Mouse (Mus musculus) left cerebral cortex, postnatal 25 days (tissue): ENCODE data around the gene Flvcr1. TPM values are rescaled to one million over a fixed set of nuclear protein-coding genes. Genes with fewer than 3 reads are reported as not detected.
A peak's percentile ranks its signal among the peaks of the same experiment; 100 is the strongest.
"Not testable (repeated sequence)": the region's sequence is repeated elsewhere in the genome, so short reads cannot be mapped to it uniquely, and the experiment has no call there.

Experiments used
- DNase-seq, 2 experiments: peaks; one replicate each; pipeline ENCODE4 v3.0.0; 2022; ENCODE audit warnings: low spot score in 2 of 2, mixed read lengths in 1 of 2
- intact Hi-C: fragments of 180-260 bp; cut with DNase I; formaldehyde crosslinking; loops from one replicate; pipeline ENCODE4 v1.15.1; 2025
- total RNA-seq, 2 experiments: library from RNA; stranded (reverse); gene quantifications; 2 replicates each; pipeline ENCODE4 v1.2.3; 2021

Flvcr1 gene
- total RNA-seq, 2 experiments from 2014 or later, result 13.0 to 15.3 TPM

DNA sequence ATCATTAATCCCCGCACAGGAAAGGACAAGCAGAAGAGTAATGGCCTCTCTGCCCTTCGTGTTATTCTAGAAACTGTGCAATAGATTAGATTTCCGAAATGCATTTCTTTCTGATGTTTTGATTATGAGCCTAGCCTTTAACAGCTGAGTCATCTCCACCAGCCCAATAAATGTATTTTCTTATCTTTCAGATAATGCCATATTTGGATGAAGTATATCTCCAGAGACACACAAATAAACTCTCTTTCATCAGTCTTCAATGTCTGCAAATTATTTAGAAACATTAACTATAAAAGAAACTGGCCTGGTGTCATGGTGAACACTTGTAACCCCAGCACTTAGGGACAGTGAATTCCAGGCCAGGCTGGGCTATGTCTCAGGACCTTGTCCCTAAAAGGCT is 16.7 kb upstream of the Flvcr1 start:
- intact Hi-C loops, result no loop called here
- no peak for DNase-seq

DNA sequence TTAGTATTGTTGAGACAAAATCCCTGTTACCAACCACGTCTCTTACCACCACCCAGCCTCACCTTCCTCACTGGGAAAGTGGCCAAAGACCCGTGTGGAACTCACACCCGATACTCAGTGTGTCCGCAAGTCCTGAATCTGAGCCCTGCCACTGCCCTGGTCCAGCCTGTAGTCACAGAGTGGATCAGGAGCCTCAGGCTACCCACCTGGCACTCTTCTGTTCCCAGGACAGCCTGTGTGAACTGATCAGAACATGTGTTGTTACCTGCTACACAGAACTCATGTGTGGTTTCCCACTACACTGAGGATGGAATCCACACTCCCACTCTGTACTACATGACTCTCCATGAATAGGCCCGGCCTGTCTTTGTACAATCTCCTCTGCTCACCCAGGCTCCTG is 16.1 kb upstream of the Flvcr1 start:
- intact Hi-C loops, result no loop called here
- no peak for DNase-seq

DNA sequence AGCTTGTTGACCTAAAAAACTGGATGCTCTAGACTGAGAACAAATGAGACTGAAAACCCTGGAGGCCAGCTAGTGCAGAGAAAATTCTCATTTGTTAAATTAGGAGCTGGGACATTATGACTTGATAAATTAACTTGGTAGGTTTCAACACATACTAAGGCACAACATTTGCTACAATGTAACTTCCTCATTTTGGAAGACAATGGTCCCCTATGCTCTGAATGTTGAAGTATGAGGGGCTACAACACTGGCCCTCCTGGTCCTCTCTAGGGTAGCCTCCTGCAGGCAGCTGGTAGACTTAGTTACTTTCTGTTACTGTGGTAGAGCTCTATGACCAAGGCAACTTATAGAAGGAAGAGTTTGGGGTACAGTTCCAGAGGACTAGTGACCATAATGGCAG is 15.4 kb upstream of the Flvcr1 start:
- intact Hi-C loops, result no loop called here
- DNase-seq, result no peak

DNA sequence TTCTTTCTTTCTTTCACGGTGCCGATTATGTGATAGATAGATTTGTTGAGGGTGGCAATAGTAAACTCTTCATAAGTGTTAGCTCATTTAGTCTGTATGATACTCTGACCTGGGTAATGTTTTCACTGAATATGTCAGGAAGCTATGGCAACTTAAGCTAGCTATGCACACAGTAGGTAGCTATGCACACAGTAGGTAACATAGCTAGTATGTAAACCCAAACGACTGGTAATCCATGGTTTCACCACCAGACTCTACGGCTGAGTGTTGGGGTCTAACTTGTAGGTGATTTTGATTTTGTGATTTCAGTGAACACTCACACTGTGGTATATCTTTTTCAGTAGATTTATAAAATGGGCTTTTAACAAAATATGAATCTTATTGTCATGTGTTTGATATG is 12.0 kb upstream of the Flvcr1 start:
- no peak for DNase-seq
- intact Hi-C loops, result no loop called here

DNA sequence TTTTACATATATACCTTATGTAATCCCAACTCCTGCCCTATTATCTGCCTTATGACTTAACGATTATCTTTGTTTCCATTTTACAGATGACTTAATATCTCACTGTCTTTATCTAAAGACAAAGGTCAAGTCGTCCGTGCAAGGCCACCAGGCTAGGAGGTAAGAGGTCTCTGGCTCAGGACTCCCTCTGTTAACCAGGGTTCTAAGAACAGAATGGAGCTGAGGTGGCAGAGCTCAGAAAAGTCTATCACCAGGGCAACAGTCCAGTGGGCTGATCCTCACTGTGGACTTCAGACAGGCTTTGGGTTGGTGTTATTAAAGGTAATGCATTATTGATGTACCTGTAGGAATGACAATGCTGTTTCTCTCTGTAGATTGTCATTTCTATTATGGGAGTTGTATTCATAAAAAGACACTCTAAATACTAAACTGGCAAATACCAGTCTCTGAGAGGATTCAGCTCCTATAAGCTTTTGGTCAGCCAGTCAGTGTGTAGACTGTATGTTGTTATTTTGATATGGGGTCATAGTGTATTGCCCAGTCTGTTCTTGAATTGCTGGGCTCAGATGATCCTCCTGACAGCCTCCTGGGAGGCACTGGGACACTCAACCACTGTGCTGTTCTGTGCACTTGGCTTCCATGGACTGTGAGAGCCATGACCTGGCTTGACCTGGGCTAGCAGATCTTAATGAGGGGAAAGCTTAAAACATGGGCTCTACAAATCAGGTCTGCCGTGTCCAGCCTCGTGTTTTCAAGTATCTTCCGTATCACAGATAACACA is 10.8 kb upstream of the Flvcr1 start, which contains the start of gene Spata45:
Gene Spata45, plus strand, starts transcription at position 86 of the 781 bp plus-strand sequence.
- intact Hi-C loops, result no loop called here
- no peak for DNase-seq

DNA sequence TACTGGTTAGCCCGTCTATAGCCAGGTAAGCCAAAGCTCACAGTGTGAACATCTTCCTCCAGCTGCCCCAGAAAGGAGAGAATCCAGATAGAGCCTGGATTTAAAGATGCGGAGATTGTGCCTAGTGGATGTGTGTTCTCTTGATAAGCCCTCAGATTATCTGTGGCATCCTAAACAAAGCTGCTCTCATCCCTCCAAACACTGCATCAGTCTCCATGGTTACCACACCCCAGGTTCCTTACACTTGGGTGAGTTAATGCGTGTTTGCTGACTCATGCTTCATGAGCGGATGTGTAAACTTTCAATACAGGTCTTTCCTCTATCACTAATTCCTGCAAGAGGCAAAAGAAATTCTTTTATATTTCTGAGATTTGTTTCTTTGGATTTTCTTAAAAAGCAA is 9.7 kb upstream of the Flvcr1 start:
- intact Hi-C loops, result no loop called here
- peak; percentile 14 to 23 for DNase-seq

DNA sequence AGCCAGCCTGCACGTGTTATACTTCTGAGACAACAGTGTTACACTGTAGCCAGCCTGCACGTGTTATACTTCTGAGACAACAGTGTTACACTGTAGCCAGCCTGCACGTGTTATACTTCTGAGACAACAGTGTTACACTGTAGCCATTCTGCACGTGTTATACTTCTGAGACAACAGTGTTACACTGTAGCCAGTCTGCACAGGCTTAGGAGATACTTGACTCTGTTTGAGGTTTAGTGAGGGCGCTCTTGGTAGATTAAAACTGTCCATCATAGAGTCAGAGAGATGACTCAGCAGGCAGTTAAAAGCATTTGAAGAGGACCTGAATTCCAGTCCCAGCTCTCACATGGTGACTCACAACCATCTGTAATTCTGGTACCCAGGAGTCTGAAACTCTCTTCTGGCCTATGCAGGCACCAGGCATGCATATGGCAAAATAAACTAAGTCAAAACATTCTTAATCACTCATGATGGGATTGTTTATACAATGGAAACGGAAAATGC is 5.0 kb upstream of the Flvcr1 start:
- peak in 1 of 2 experiments; percentile 38 for DNase-seq
- intact Hi-C loops, result not testable (repeated sequence)

DNA sequence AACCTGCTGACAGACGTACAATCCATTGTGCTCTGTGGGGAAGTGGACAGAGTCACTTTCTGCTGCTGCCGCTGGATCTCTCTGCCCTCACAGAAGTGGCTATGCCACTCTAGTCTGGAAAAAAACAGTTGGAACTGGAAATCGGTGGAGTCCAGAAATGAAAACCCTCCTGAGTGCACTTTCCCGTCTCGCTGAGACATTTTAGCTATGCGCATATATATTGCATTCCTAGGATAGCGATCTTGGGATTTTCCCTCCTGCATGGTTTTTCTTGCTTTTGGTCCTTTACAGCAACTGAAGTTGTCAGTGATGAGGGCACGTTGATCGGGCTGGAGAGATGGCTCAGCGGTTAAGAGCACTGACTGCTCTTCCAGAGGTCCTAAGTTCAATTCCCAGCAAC is 4.2 kb upstream of the Flvcr1 start:
- no peak for DNase-seq
- intact Hi-C loops, result no loop called here

DNA sequence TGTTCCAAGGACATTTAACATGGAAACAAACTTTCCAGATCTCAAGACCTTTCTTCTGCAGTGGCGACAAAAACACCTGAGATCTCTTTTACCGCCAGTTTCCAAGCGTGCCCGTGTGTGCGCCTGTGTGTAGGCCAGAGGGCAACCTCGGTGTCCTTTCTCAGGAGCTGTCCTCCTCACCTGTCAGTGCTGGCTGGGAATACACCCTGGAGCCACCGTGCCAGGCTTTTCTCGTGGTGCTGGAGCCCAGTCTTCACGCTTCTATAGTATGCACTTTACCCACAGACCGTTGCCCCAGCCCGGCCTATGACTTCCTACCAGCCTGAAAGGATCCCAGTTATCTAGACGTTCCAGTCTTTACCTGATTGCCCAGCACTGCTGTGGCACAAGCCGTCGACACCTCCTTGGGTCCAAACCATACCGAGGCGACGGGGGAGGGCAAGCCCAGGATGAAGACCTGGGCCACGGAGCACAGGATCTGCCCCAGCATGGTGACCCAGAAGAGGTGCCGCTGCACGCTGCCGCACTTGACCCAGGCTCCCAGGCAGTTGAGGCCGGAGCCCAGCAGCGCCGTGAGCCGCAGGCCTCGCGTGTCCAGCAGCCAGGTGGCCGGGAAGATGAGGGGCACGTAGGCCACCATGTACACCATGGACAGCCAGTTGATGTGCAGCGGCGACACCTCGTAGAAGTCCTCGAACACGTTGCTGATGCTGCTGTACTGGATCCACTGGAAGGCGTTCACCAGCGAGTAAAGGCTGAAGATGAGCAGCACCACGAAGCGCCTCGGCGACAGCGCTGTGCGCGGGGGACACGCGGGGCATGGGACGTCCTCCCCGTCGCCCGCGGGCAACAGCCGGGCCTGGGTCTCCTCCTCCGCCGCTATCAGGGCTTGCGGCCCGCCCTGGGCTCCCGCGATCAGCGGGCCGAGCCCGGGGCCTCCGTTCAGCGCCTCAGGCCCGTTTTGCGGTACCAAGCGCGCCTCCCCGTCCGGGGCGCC is 644 bp downstream of the Flvcr1 start:
- intact Hi-C loops, result loop anchor here (1.0 kb wide), 1 partner anchor 37 kb away; the partner anchor contains the start of gene Tatdn3
- peak; percentile 35 to 61 for DNase-seq

DNA sequence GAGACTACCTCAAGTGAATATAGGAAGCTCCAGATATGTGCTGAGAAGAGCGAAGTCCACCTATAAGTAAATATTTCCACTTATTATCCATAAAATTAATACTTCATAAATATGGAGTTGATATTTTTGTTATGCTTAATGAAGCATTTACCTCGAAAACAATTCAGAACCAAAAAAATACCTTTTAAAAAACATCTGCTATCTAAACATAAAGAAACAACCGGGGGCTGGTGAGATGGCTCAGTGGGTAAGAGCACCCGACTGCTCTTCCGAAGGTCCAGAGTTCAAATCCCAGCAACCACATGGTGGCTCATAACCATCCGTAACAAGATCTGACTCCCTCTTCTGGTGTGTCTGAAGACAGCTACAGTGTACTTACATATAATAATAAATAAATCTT is 2.2 kb downstream of the Flvcr1 start:
- DNase-seq, intact Hi-C loops: not testable (repeated sequence)

DNA sequence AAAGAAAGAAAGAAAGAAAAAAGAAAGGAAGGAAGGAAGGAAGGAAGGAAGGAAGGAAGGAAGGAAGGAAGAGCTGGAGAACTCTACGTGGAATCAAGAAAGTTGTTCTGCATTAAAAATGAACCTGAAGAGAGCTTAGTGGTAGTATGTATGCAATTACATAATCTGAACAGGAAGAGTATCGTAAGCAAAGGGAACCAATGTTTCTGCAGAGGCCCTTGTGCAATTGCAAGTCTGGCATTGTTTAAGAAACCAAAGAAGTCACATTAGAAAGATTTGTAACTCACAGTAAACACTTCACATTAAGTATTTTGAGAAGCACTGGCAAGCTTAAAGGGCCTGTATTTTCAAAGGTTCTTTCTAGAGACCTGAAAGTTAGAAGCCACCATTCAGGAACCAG is 2.8 kb downstream of the Flvcr1 start:
- intact Hi-C loops, result no loop called here
- DNase-seq, result no peak

DNA sequence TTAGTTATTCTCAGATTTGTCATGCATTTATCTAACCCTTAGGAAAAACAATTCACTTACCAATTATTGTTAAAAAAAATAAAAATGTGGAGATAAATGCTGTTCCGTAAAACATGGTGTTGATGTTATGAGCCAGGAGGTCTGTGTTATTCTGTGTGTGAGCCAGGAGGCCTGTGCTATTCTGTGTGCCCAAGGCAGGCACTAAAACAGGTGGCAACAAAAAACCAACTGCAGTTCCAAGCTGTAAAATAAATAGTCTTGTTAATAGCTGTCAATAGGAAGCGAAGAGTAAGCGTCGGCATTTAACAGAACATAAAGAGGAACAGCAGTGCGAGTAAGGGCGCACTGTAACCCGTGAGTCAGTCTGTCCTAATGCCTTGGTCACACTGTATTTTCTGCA is 4.9 kb downstream of the Flvcr1 start:
- no peak for DNase-seq

DNA sequence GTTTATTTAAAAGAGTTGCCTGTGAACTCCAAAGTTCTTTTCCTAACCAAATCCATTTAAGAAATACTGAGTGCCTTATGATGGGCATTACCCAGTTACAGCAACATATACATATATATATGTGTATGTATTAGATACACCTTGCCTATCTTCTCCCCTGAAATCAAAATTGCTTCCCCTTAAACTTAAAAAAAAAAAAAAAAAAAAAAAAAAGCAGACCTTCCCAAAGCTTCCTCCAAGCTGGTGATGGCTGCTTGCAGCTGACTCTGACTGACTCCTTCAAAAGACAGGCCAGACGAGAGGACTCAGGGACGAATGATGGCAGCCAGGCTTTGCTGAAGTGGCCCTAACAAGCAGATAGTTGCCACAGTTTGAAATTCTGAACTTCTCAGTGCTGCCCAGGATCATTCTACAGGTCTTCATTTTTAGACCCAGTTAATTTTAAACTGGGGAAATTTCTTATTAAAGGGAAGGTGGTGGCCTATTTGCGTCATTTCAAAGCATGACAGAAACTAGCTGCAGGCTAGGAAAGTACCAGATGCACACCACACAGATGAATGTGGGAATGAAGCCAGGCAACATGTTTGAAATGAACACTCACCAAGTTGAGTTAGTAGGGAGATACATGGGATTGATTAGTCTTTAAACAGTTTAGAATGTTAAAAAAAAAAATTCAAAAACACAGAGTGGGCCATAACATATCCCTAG is 5.6 kb downstream of the Flvcr1 start:
- intact Hi-C loops, result no loop called here

More for the DNA sequence above, 4.9 kb downstream of the Flvcr1 start:
- intact Hi-C loops, result no loop called here

DNA sequence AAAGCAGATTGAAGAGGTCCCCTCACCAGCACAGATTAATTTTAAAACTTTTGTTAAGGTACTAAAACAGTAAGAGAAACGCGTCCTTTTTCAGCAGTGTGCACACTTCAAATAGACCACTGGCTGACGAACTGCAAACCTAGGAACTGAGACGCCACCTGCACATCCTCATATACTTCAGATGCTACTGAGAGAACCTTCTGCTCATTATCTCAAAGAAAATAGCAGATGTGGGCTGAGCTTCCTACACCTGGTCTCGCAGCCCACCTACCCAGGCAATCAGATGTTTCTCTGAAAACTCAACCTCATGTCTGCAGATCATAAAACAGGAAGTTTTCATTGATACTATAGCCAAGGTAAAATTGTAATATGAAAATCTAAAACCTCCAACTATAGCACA is 6.2 kb downstream of the Flvcr1 start:
- DNase-seq, result no peak
- intact Hi-C loops, result no loop called here

More for the DNA sequence above, 5.6 kb downstream of the Flvcr1 start:
- DNase-seq, result no peak

DNA sequence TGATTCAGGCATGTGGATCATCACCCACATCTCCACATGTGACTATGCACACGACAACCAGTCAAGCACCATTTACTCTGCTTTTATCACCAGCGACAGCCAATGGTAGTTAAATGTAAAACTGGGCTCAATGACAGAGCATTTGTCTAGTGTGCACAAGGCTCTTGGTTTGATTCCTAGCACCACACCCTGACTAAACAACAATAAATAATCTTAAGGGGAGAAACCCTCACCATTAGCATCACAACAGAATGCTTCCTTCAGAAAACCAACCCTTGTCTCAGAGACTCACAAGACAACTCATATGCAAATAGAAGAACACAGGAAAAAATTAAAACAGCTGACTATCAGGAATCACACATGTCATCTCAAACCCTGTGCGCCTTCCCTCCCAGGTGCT is 11.7 kb downstream of the Flvcr1 start:
- DNase-seq, result no peak
- intact Hi-C loops, result no loop called here

DNA sequence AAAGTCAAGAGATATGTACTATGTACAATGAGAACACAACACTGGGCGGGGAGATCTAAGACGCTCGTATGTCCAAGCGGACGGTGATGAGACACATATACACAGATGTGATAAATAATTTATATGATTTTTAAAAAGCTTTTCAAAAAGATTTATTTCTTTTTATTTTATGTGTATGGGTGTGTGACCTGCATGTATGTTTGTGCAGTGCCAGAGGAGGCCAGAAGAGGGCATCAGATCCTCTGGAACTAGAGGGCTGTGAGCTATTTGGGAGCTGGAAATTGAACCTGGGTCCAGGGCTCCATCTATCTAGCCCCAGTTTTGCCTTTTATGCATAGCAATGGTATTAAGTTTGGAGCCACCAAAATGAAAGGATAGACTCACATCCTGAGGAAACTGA is 17.3 kb downstream of the Flvcr1 start:
- no peak for DNase-seq
- intact Hi-C loops, result loop anchor here (5.0 kb wide), 1 partner anchor 66 kb away; no protein-coding TSS in a partner anchor

DNA sequence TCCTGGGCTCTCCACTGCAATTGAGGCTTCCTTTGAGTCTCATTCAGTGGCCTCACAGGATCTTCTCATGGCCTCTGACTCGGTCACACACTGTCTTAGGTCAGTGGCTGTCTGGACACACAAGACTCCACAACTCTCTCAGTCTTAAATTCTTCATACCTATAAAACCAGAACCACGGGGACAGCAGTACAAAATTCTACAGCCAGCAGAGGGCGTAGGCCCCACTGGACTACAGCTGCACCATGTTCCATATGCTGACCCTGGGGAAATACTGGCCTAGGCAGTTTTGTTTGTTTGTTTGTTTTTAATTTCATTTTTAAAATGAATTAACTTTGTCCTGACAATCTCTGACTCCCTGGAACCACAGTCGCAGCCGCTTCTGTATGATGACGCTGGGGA is 23.8 kb downstream of the Flvcr1 start:
- intact Hi-C loops, result no loop called here
- peak in 1 of 2 experiments; percentile 14 for DNase-seq

DNA sequence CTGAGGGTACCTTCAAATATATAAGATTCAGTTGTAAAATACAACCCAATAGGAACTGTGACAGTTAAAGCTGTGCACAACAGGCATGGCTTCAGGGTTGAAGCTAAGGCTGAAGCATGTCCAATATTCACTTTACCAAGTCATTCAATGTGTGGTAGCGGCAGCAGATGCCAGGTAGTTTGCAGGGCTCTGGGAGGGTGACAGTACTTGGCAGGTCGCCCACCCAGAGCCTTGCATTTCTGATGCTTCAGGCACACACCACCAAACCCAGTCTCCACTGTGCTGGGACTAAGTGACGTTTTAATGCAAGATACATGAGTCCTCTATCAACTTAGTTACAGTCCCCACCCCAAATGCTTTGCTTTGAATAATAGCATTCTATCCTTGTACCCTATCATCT is 25.3 kb downstream of the Flvcr1 start:
- intact Hi-C loops, result no loop called here
- no peak for DNase-seq

DNA sequence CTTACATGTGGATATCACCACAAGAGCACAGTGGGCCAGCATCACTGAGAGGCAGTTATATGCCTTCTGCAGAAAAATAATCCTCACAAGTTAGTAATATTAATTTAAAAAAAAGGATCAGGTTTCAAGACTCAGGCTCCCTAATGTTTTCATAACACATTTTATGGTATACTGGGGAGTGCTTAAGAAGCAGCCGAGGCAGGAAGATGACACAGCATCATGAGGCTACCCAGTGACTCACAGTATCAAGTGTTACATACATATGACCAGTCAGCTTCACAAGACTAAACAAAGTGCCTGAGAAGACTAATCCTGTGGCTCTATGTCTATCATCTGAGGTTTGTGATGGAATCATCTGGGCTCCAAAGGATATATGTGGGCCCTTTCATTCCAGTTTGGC is 27.9 kb downstream of the Flvcr1 start:
- intact Hi-C loops, result no loop called here
- no peak for DNase-seq
